Comparison of ENCODE assay signal across 9 mouse cellular contexts in the genomic region with DNA sequence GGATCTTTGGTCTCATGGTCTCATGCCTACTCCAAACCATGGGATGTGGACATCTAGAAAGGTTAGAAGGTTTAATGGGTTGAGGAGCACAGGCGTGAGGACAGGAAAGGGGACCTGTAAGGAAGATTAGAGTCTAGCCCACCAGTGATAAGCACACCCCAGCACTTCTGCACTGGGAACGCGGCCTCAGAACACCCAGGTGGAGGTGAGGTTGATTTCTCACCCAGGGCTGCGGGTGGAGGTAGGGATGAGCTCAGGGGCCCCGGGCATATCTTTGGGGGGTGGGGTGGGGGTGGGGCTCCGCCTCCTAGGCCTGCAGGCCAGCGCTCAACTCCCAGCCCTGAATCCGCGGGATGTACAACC. TPM values are rescaled to one million over a fixed set of nuclear protein-coding genes. Genes with fewer than 3 reads are reported as not detected.
A peak's percentile ranks its signal among the peaks of the same experiment; 100 is the strongest.
DNase-seq lines count a peak whose midpoint lies in the region; ATAC-seq and TF ChIP-seq lines count a peak whose summit lies in the region.
"Had no signal": no experiment of that assay in that cellular context is flagged by ENCODE, and none has a peak within 500 bp of the region (broad histone marks: within the 10 kb centered on the region; RNA-seq: fewer than 3 reads in every experiment).

No protein-coding gene starts in this region.

- peak; percentile 25; the same call in 1 of the 2 replicates for ATAC-seq in embryonic facial prominence, embryonic 12.5 days (ENCODE audit: insufficient number of reproducible peaks, insufficient read depth, low FRiP score, low TSS enrichment)
- ATAC-seq in hindbrain, postnatal 0 days, result no peak; the same call in 1 of the 2 replicates
- ATAC-seq in midbrain, postnatal 0 days (ENCODE audit: low FRiP score), result no peak

- H3K4me3 ChIP-seq in layer of hippocampus, adult 2 months, result peak overlapping the region; percentile 77
- H3K4me3 ChIP-seq in embryonic facial prominence, embryonic 12.5 days, result peak overlapping the region; percentile 75
- H3K4me3 ChIP-seq in hindbrain, postnatal 0 days (ENCODE audit: low read length), result peak overlapping the region; percentile 88
- H3K4me3 ChIP-seq in midbrain, postnatal 0 days (ENCODE audit: low read depth, low read length), result peak overlapping the region; percentile 68

- peak overlapping the region; percentile 93 for H3K27ac ChIP-seq in layer of hippocampus, adult 2 months
- H3K27ac ChIP-seq in embryonic facial prominence, embryonic 12.5 days, result 0 out of 2 replicates have a peak overlapping the region, but pooled peaks have one; percentile 30
- peak overlapping the region; percentile 58; the same call in 1 of the 2 replicates for H3K27ac ChIP-seq in hindbrain, postnatal 0 days
- peak overlapping the region; percentile 33; the same call in 1 of the 2 replicates for H3K27ac ChIP-seq in midbrain, postnatal 0 days (ENCODE audit: low read depth, low read length)

- no peaks in the 10 kb centered on the region for H3K36me3 ChIP-seq in embryonic facial prominence, embryonic 12.5 days
- H3K36me3 ChIP-seq in hindbrain, postnatal 0 days (ENCODE audit: insufficient read depth, low read length), result no peaks in the 10 kb centered on the region
- no peaks in the 10 kb centered on the region for H3K36me3 ChIP-seq in midbrain, postnatal 0 days (ENCODE audit: insufficient read depth, low read length)

- H3K9ac ChIP-seq in embryonic facial prominence, embryonic 12.5 days, result peak overlapping the region; percentile 67
- H3K9ac ChIP-seq in hindbrain, postnatal 0 days (replicated peaks; ENCODE audit: low read length), result peak overlapping the region; percentile 79
- peak overlapping the region; percentile 76 for H3K9ac ChIP-seq in midbrain, postnatal 0 days (replicated peaks; ENCODE audit: low read length, poor library complexity, severe bottlenecking)

- peaks cover 9% of the 10 kb centered on the region for H3K4me1 ChIP-seq in embryonic facial prominence, embryonic 12.5 days
- peaks cover 14% of the 10 kb centered on the region for H3K4me1 ChIP-seq in hindbrain, postnatal 0 days (ENCODE audit: insufficient read depth, low read length)
- peaks cover 8% of the 10 kb centered on the region for H3K4me1 ChIP-seq in midbrain, postnatal 0 days (ENCODE audit: insufficient read depth, low read length)

- 6% methylated on average over 9 of the region's 9 CpGs for WGBS in embryonic facial prominence, embryonic 12.5 days
- WGBS in hindbrain, postnatal 0 days, result under 1% methylated on average over 9 of the region's 9 CpGs
- 11% methylated on average over 8 of the region's 9 CpGs for WGBS in midbrain, postnatal 0 days

- no peaks in the 10 kb centered on the region; the same call in 1 of the 2 replicates for H3K27me3 ChIP-seq in embryonic facial prominence, embryonic 12.5 days
- H3K27me3 ChIP-seq in hindbrain, postnatal 0 days (ENCODE audit: insufficient read depth, low read length), result no peaks in the 10 kb centered on the region
- H3K27me3 ChIP-seq in midbrain, postnatal 0 days (ENCODE audit: insufficient read depth, low read length), result no peaks in the 10 kb centered on the region

- peak overlapping the region; percentile 87 for H3K4me2 ChIP-seq in embryonic facial prominence, embryonic 12.5 days (replicated peaks)
- peak overlapping the region; percentile 87 for H3K4me2 ChIP-seq in hindbrain, postnatal 0 days (ENCODE audit: low read depth, low read length)
- peak overlapping the region; percentile 78 for H3K4me2 ChIP-seq in midbrain, postnatal 0 days (ENCODE audit: low read depth, low read length, poor library complexity, severe bottlenecking)

- no peak for DNase-seq in layer of hippocampus, adult 2 months (ENCODE audit: low spot score in 2 of 2)
- DNase-seq in layer of hippocampus, adult 9-10 months (ENCODE audit: low spot score), result no peak
- DNase-seq in hindbrain, postnatal 0 days (ENCODE audit: low spot score), result no peak
- DNase-seq in midbrain, postnatal 0 days (ENCODE audit: low spot score), result no peak
- no peak for DNase-seq in embryo, embryonic 10 days (ENCODE audit: low spot score)
- no peak for DNase-seq in left cerebral cortex, adult 8-10 months (ENCODE audit: low spot score in 2 of 2)
- DNase-seq in embryo, embryonic 11 days, result no peak

- no peaks in the 10 kb centered on the region for H3K9me3 ChIP-seq in embryonic facial prominence, embryonic 12.5 days
- H3K9me3 ChIP-seq in hindbrain, postnatal 0 days (ENCODE audit: low read length), result no peaks in the 10 kb centered on the region
- no peaks in the 10 kb centered on the region for H3K9me3 ChIP-seq in midbrain, postnatal 0 days (ENCODE audit: low read length)

- no peak for TF ChIP-seq CTCF in layer of hippocampus, adult 2 months (conservative IDR thresholded peaks at IDR 0.05)
- no peak for TF ChIP-seq CTCF in hindbrain, postnatal 0 days (IDR thresholded peaks at IDR 0.05; ENCODE audit: low read depth)
- TF ChIP-seq CTCF in midbrain, postnatal 0 days (IDR thresholded peaks at IDR 0.05), result no peak

RNA-seq across cellular contexts. Expression of a gene that starts 0.5 kb away (rescaled TPM):
- total RNA-seq in layer of hippocampus, adult 2 months (2021), result 10 to 100 TPM; 42.3 to 45.0 TPM
- polyA plus RNA-seq in embryonic facial prominence, embryonic 12.5 days (2016; fragmentation: Nextera tagmentation; extraction: Ambion mirVana), result 5.0 and 5.7 TPM in 2 replicates
- 48.5 and 59.0 TPM in 2 replicates for total RNA-seq in hindbrain, postnatal 0 days (2014; rRNA removed)
- 20.2 and 23.0 TPM in 2 replicates for polyA plus RNA-seq in hindbrain, postnatal 0 days (2015; fragmentation: Nextera tagmentation; extraction: Ambion mirVana)
- 40.0 and 51.9 TPM in 2 replicates for total RNA-seq in midbrain, postnatal 0 days (2014; rRNA removed)
- 20.7 and 20.9 TPM in 2 replicates for polyA plus RNA-seq in midbrain, postnatal 0 days (2015; fragmentation: Nextera tagmentation; extraction: Ambion mirVana)
- total RNA-seq in left cerebral cortex, adult 8-10 months (2022), result 10 to 100 TPM; 30.8 to 35.2 (median 31.7) TPM

RNA-seq across cellular contexts. Expression of a gene that starts 21.7 kb away (rescaled TPM):
- total RNA-seq in layer of hippocampus, adult 2 months (2021), result under 1 TPM; 0.34 to 0.36 TPM
- not detected in 2 replicates for polyA plus RNA-seq in embryonic facial prominence, embryonic 12.5 days (2016; fragmentation: Nextera tagmentation; extraction: Ambion mirVana)
- 1.2 and 1.5 TPM in 2 replicates for total RNA-seq in hindbrain, postnatal 0 days (2014; rRNA removed)
- 0.76 and 1.2 TPM in 2 replicates for polyA plus RNA-seq in hindbrain, postnatal 0 days (2015; fragmentation: Nextera tagmentation; extraction: Ambion mirVana)
- 1.5 and 2.0 TPM in 2 replicates for total RNA-seq in midbrain, postnatal 0 days (2014; rRNA removed)
- 1.3 TPM in 2 replicates for polyA plus RNA-seq in midbrain, postnatal 0 days (2015; fragmentation: Nextera tagmentation; extraction: Ambion mirVana)
- total RNA-seq in left cerebral cortex, adult 8-10 months (2022), result under 1 TPM; 0.15 to 0.41 (median 0.28) TPM
- polyA plus RNA-seq: activated CD4-positive, CD25-positive, alpha-beta regulatory T cell, adult 4 months had no signal

RNA-seq across cellular contexts. Expression of a gene that starts 32.2 kb away (rescaled TPM):
- 1 to 10 TPM in 1 of 2 experiments, under 1 TPM in 1; 0.96 to 1.3 TPM for total RNA-seq in layer of hippocampus, adult 2 months (2021)
- 0.43 and 0.46 TPM in 2 replicates for polyA plus RNA-seq in embryonic facial prominence, embryonic 12.5 days (2016; fragmentation: Nextera tagmentation; extraction: Ambion mirVana)
- total RNA-seq in hindbrain, postnatal 0 days (2014; rRNA removed), result 0.07 and 0.47 TPM in 2 replicates
- polyA plus RNA-seq in hindbrain, postnatal 0 days (2015; fragmentation: Nextera tagmentation; extraction: Ambion mirVana), result 0.48 and 0.49 TPM in 2 replicates
- total RNA-seq in midbrain, postnatal 0 days (2014; rRNA removed), result 0.55 and 0.57 TPM in 2 replicates
- polyA plus RNA-seq in midbrain, postnatal 0 days (2015; fragmentation: Nextera tagmentation; extraction: Ambion mirVana), result 0.22 and 0.46 TPM in 2 replicates
- 1 to 10 TPM in 1 of 4 experiments, under 1 TPM in 3; 0.55 to 1.4 (median 0.73) TPM for total RNA-seq in left cerebral cortex, adult 8-10 months (2022)
- polyA plus RNA-seq: activated CD4-positive, CD25-positive, alpha-beta regulatory T cell, adult 4 months had no signal

RNA-seq across cellular contexts. Expression of a gene that starts 58.2 kb away (rescaled TPM):
- 10 to 100 TPM; 10.5 to 10.8 TPM for total RNA-seq in layer of hippocampus, adult 2 months (2021)
- polyA plus RNA-seq in embryonic facial prominence, embryonic 12.5 days (2016; fragmentation: Nextera tagmentation; extraction: Ambion mirVana), result 14.0 and 16.1 TPM in 2 replicates
- 42.1 and 50.8 TPM in 2 replicates for total RNA-seq in hindbrain, postnatal 0 days (2014; rRNA removed)
- polyA plus RNA-seq in hindbrain, postnatal 0 days (2015; fragmentation: Nextera tagmentation; extraction: Ambion mirVana), result 10.7 and 11.9 TPM in 2 replicates
- 66.0 and 74.3 TPM in 2 replicates for total RNA-seq in midbrain, postnatal 0 days (2014; rRNA removed)
- polyA plus RNA-seq in midbrain, postnatal 0 days (2015; fragmentation: Nextera tagmentation; extraction: Ambion mirVana), result 11.1 and 14.6 TPM in 2 replicates
- 10 to 100 TPM; 11.1 to 15.8 (median 14.0) TPM for total RNA-seq in left cerebral cortex, adult 8-10 months (2022)

Comparison
In these comparisons a context has a peak if more than half of its experiments do, and no peak if none do; other contexts are left out.
1. H3K27ac ChIP-seq: peak in every context shown above with its lines; median percentile 93 in layer of hippocampus, adult 2 months; 58 in hindbrain, postnatal 0 days; 33 in midbrain, postnatal 0 days; 30 in embryonic facial prominence, embryonic 12.5 days.